Mouse (Mus musculus) urinary bladder, postnatal 25 days (tissue): ENCODE results near the gene 6430548M08Rik.

Source experiments
- DNase-seq: peaks from one replicate; pipeline ENCODE4 v3.0.0; 2022; ENCODE audit warnings: low spot score

6430548M08Rik gene

GRCm38 (mm10) chr8:120184850-120185792 is 71.2 kb downstream of the 6430548M08Rik start:
- DNase-seq = no peak

- no peak for DNase-seq
These were observed 72.5 kb downstream of the 6430548M08Rik start for GRCm38 (mm10) chr8:120186454-120186853.

GRCm38 (mm10) chr8:120188510-120188909 is 74.6 kb downstream of the 6430548M08Rik start:
- no peak for DNase-seq

GRCm38 (mm10) chr8:120189440-120189839 is 75.5 kb downstream of the 6430548M08Rik start:
- no peak for DNase-seq

- no peak for DNase-seq
These were observed 76.3 kb downstream of the 6430548M08Rik start for GRCm38 (mm10) chr8:120190107-120190809.

- DNase-seq = peak; percentile 87
These were observed 77.0 kb downstream of the 6430548M08Rik start for GRCm38 (mm10) chr8:120190810-120191413.

- no peak for DNase-seq
These were observed 77.7 kb downstream of the 6430548M08Rik start for GRCm38 (mm10) chr8:120191633-120192032.

GRCm38 (mm10) chr8:120192118-120192517 is 78.2 kb downstream of the 6430548M08Rik start:
- DNase-seq = no peak

GRCm38 (mm10) chr8:120201351-120201750 is 87.4 kb downstream of the 6430548M08Rik start:
- no peak for DNase-seq

- no peak for DNase-seq
These were observed 88.6 kb downstream of the 6430548M08Rik start for GRCm38 (mm10) chr8:120202546-120202945.

GRCm38 (mm10) chr8:120204736-120205360 is 90.9 kb downstream of the 6430548M08Rik start:
- DNase-seq = no peak

GRCm38 (mm10) chr8:120205916-120206315 is 92.0 kb downstream of the 6430548M08Rik start:
- no peak for DNase-seq

- no peak for DNase-seq
These were observed 93.4 kb downstream of the 6430548M08Rik start for GRCm38 (mm10) chr8:120207364-120207763.

- DNase-seq = no peak
These were observed 94.2 kb downstream of the 6430548M08Rik start for GRCm38 (mm10) chr8:120208113-120208512.

GRCm38 (mm10) chr8:120211345-120211744 is 97.4 kb downstream of the 6430548M08Rik start:
- no peak for DNase-seq

- no peak for DNase-seq
These were observed 98.6 kb downstream of the 6430548M08Rik start for GRCm38 (mm10) chr8:120212596-120212995.

- no peak for DNase-seq
These were observed 99.3 kb downstream of the 6430548M08Rik start for GRCm38 (mm10) chr8:120213229-120213628.

- DNase-seq = no peak
These were observed 100.0 kb downstream of the 6430548M08Rik start for GRCm38 (mm10) chr8:120213939-120214338.
